Mouse (Mus musculus) cerebellum, adult 2 months (tissue): Measurements from ENCODE around the gene Pappa. TPM values are rescaled to one million over a fixed set of nuclear protein-coding genes. Genes with fewer than 3 reads are reported as not detected.
A peak's percentile ranks its signal among the peaks of the same experiment; 100 is the strongest.

ENCODE experiments used
- DNase-seq, 2 experiments: peaks; one replicate each; pipeline ENCODE4 v3.0.0; 2021
- H3K27ac ChIP-seq: fragments of 200-500 bp; 2 replicates; pipeline ENCODE4 v1.5.1; 2012; ENCODE audit warnings: low read length, control low read depth, inconsistent platforms; ENCODE audit not compliant: insufficient read depth
- H3K27me3 ChIP-seq: fragments of 200-500 bp; 2 replicates; pipeline ENCODE4 v1.6.1; 2012; ENCODE audit warnings: inconsistent platforms, mild to moderate bottlenecking, low read length, moderate library complexity; ENCODE audit not compliant: control insufficient read depth, insufficient read depth
- H3K4me1 ChIP-seq: fragments of 200-500 bp; 2 replicates; pipeline ENCODE4 v1.6.1; 2011; ENCODE audit warnings: low read length; ENCODE audit not compliant: control insufficient read depth, insufficient read depth
- H3K4me3 ChIP-seq: fragments of 200-500 bp; replicated peaks from 2 replicates; pipeline ENCODE3; 2011; ENCODE audit warnings: mild to moderate bottlenecking, low read depth, low read length, control low read depth; ENCODE audit not compliant: insufficient read depth
- CTCF ChIP-seq: fragments of 200-500 bp; IDR thresholded peaks from 2 replicates; pipeline ENCODE4 v1.5.1; 2011; ENCODE audit warnings: low read depth, mild to moderate bottlenecking, control low read depth, low read length, moderate library complexity, borderline replicate concordance; ENCODE audit not compliant: insufficient read depth
- POLR2A ChIP-seq: fragments of 200-500 bp; IDR thresholded peaks from 2 replicates; pipeline ENCODE4 v1.6.1; 2011; ENCODE audit warnings: low read length, control low read depth, borderline replicate concordance; ENCODE audit not compliant: insufficient read depth
- WGBS: fragments of 180-500 bp; shearing (Covaris S2); methylation state at CpG from one replicate; pipeline ENCODE4 v1.1.7; 2018; 5-methylcytosine and 5-hydroxymethylcytosine counted together
- polyA plus RNA-seq: library from polyadenylated mRNA; depleted of rRNA; stranded (reverse); fragments of >200 nt; gene quantifications from 2 replicates; pipeline ENCODE4 v1.2.3, GENCODE M21; 2012

Pappa gene
- polyA plus RNA-seq, 1 experiment: 2.0 TPM

DNA sequence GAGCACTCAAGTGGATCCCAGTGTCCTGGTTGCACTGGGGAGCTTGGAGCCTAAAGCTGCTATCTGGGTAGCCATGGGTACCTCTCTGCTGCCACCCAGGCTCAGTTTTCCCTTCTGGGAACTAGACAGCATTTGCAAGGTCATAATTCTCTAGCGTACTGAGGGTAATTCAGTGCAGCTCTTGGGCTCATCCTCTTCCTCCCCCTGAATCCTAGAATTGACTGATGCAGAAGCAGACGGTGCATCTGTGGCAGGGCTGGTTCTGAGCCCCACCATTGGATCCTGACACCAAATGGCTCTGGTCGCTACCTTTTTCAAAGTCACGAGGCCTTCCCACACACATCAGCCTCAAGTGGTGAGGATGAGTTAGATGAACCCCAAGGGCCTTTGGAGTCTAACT, 121.0 kb downstream of the Pappa start:
- Histone ChIP-seq H3K4me3 (no peak overlapping the region), H3K27ac (no peak overlapping the region), H3K4me1 (no peaks in the 10 kb centered on the region), H3K27me3 (no peaks in the 10 kb centered on the region)
- TF ChIP-seq POLR2A (no peak), CTCF (no peak)
- WGBS: 73% methylated on average over 4 of the region's 4 CpGs
- no peak for DNase-seq

DNA sequence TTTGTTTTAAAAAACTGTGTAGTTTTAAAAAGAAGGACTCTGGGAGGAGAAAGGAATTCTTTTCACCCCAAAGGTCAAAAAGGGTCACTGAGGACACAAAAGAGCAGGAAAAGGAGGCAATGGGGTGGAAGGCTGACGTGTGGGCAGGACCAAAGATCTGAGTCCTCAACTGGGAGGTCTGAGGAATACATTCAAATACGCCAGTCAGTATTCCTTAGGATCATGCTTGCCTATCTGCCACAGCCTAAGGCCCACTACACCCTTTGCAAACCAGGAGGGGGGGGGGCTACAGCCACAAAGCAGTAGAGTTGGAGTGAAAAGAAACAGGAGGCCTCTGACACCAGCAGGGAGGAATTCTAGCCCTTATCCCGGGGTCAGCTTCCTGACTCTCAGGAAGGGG, 121.5 kb downstream of the Pappa start:
- no peak overlapping the region for H3K27ac ChIP-seq
- 69% methylated on average over 3 of the region's 3 CpGs for WGBS
- H3K27me3 ChIP-seq: no peaks in the 10 kb centered on the region
- TF ChIP-seq CTCF (no peak), POLR2A (no peak)
- DNase-seq: no peak
- no peak overlapping the region for H3K4me3 ChIP-seq
- H3K4me1 ChIP-seq: no peaks in the 10 kb centered on the region

DNA sequence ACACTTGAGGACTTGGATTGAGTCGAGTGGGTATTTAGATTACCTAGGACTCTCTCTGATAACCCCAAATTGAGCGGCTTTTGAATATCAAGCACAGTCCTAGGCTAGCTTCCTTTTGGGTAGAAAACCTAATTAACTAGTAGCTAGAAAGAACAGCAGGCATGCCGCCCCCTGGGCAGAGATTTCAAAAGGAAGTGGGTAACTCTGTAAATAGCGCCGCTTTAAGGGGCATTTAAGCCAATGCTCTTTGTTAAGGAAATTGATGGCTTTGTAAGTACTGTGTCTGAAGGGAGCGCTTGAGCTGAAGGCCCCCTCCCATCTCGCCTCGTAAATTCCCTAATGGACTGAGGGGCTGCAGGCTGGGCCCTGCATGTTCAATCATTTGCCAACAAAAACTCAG, 128.2 kb downstream of the Pappa start:
- Histone ChIP-seq H3K27me3 (no peaks in the 10 kb centered on the region), H3K4me3 (no peak overlapping the region), H3K4me1 (no peaks in the 10 kb centered on the region), H3K27ac (no peak overlapping the region)
- no peak for DNase-seq
- 43% methylated on average over 8 of the region's 8 CpGs for WGBS
- no peak for TF ChIP-seq POLR2A
- TF ChIP-seq CTCF: no peak

DNA sequence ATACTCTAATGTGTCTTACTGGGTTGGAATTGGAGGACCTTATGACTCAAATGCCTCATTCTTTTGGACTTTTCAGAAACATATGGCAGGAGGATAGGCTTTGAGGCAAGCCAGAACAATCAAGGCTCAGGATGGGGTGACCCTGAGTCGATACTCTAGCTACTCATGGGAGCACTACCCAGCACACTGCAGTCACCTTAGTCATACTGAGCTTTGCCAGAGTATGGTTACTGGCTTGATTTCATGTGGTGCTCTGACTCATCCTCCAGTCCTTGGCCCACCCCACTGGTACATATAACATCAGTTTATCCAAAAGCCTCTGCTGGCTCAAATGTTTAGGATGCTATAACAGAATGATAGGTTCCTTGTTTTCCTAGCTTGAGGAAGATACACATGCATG, 130.1 kb downstream of the Pappa start:
- Histone ChIP-seq H3K4me3 (no peak overlapping the region), H3K27me3 (no peaks in the 10 kb centered on the region), H3K4me1 (no peaks in the 10 kb centered on the region), H3K27ac (no peak overlapping the region)
- TF ChIP-seq POLR2A (no peak), CTCF (no peak)
- 31% methylated on average over 1 of the region's 1 CpGs for WGBS
- DNase-seq: peak in 1 of 2 experiments; percentile 14

DNA sequence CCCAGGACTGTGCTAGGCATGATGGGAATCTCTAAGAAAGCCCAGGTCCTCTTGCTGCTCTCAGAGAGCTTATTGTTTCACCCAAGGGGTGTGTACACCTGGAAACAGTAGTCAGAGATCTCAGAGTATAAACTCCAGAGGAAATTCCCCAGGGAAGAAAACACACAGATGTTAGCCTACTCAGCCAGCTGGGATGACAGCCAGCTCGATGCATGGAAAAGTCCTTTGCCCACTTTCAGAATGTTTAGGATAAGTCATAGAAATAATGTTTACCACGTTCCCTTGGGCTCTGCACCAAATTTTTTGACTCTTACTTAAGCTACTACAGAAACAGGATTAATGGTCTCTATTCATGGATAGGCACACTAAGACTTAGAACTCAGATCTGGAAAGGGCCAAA, 143.1 kb downstream of the Pappa start:
- H3K4me1 ChIP-seq: no peaks in the 10 kb centered on the region
- H3K27ac ChIP-seq: no peak overlapping the region
- no peak for DNase-seq
- TF ChIP-seq POLR2A (no peak), CTCF (no peak)
- H3K4me3 ChIP-seq: no peak overlapping the region
- WGBS: 65% methylated on average over 2 of the region's 2 CpGs
- H3K27me3 ChIP-seq: no peaks in the 10 kb centered on the region

DNA sequence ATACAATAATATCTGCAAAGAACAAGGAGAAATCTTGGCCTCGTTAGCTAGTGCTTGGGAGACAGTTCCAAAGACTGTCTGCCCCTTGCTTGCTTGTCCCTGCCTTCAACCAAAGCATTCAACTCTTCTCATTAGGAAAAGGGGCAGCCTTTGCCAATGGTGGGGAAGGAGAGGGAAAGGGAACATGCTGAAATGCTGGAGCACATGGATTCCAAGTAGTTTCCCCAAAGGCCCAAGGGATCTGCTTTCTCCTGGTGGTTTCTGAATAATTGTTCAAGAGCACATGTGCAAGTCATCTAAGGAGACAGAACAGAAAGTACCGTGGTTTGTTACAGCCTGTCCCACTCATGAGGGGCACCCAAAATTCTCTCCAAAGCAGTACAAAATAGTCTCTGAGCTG, 146.0 kb downstream of the Pappa start:
- TF ChIP-seq CTCF: no peak
- no peak for DNase-seq
- H3K27me3 ChIP-seq: no peaks in the 10 kb centered on the region
- no peaks in the 10 kb centered on the region for H3K4me1 ChIP-seq
- WGBS: 86% methylated on average over 2 of the region's 2 CpGs
- no peak overlapping the region for H3K27ac ChIP-seq
- H3K4me3 ChIP-seq: no peak overlapping the region

DNA sequence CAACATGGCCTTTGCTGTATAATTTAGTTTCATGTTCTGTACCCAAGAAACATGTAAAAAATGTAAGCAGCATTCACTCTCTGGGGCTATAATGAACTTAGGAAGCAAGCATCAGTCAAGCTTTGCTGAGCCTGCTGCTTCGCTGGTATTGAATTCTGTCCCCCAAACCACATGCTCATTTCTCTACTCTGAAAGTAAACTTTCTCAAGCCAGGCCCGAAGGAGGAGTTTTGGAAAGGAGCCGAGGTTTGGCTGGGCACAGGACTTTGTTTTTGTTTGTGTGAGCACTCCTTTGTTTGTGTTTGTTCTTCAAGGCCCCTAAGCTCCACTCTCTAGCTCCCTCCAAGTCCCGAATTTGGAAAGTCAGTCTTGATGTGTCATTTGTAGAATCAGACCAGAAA, 148.3 kb downstream of the Pappa start:
- H3K4me3 ChIP-seq: no peak overlapping the region
- TF ChIP-seq POLR2A (no peak), CTCF (no peak)
- H3K4me1 ChIP-seq: no peaks in the 10 kb centered on the region
- 34% methylated on average over 4 of the region's 4 CpGs for WGBS
- H3K27me3 ChIP-seq: no peaks in the 10 kb centered on the region
- no peak for DNase-seq
- H3K27ac ChIP-seq: no peak overlapping the region

DNA sequence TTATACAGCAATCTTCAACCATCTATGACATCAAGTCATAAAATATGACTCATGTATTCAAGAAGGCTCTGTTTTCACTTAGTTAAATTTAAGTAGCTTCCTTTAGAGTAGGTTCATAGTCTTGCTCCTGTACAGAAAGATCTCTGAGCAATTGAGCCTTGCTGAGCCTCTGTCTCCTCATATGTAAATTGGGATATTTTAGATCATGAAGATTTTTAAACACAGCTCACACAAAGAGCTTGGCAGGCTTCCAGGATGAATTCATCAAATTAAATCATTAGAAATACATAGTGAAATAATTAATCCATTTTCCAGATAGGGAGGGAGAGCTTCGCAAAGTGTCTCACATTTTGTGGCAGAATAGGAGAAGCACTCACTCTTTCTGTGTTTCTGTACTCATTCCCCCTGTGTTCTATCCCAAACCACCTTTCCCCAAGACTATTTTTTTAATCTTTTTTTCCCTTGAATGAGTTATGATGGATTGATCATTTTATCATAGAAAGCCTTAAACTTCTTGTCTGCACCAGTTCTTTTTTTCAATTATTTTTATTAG, 149.4 kb downstream of the Pappa start:
- Histone ChIP-seq H3K27ac (no peak overlapping the region), H3K4me3 (no peak overlapping the region), H3K4me1 (no peaks in the 10 kb centered on the region), H3K27me3 (no peaks in the 10 kb centered on the region)
- WGBS: 93% methylated on average over 1 of the region's 1 CpGs
- TF ChIP-seq POLR2A: no peak
- TF ChIP-seq CTCF: no peak
- DNase-seq: no peak

DNA sequence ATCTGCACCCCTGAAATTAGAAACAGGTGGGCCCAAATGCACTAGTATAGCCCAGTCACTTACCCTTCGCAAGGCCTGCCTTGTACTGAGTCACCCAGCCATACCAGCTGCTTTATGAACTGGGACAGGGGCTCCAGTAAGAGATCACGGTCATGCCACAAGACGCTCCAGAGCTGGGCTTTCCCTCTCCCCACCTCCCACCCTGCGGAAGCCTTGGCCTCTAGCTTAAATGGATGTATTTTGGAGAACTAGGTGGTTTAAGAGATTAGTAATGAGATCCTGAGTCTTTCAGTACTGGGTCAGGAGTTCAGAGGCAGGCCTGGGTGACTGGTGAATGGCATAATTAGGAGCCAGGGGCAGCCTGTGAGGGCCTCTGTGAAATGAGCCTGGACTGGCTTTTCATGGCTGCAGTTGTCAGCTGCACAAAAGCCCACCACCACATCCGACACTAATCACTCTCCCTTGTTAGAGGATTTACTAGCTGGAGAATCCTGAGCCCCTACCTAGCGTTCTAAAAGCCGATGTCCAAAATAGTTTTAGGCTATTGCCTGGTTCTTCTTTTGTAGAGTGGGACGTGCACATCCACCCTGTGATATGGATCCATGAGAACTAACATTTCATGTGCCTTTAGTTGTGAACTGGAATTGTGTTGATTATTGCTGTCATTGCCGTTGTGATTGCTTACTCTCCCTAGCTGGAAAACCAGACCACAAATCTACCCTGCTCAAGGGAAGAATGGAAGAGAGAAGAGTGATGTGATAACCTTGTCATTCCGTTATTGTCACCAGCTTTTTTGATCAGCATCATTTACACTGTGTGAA, 154.7 kb downstream of the Pappa start:
- Histone ChIP-seq H3K27me3 (no peaks in the 10 kb centered on the region), H3K4me1 (no peaks in the 10 kb centered on the region), H3K27ac (no peak overlapping the region), H3K4me3 (no peak overlapping the region)
- TF ChIP-seq CTCF (no peak), POLR2A (no peak)
- 85% methylated on average over 10 of the region's 10 CpGs for WGBS
- no peak for DNase-seq
